Mouse (Mus musculus): ENCODE measurements at regions not wholly inside any gene's neighbourhood (a gene's known extent, or its start where the extent isn't known, plus 50 kb on each side); places are given as distances from the start of the nearest gene placed in this dataset.

DNA sequence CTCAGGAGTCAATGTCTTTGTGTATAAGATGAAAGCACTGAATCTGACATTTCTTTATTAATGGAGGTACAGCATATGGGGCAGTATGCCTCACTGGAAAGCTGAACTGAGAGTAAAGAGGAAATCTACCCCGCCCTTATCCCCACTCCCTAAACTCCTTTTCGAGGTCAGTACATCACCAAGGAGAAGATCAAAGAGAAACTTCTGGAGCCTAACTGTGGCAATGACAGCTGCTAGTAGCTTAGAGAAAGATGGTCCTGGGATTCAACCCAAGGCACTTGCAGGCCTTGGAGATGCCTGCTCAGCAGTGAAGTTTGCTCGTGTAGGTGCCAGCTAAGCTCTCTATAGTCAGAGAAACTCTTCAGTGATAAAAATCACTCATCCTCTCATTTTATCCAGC lies 75.8 kb upstream of the Sesn3 start:
- TF ChIP-seq CTCF (IDR thresholded peaks at IDR 0.05; ENCODE audit: low read depth) (no peak), EP300 (IDR thresholded peaks at IDR 0.05; ENCODE audit: low read depth) (no peak)
